Mouse (Mus musculus) forebrain, embryonic 11.5 days (tissue): ENCODE measurements around the gene Esyt2. TPM values are rescaled to one million over a fixed set of nuclear protein-coding genes. Genes with fewer than 3 reads are reported as not detected.

Experiments
- ATAC-seq: fragments of 200-750 bp; cut with Nextera tagmentation; replicated peaks from 2 replicates; pipeline ENCODE4 v1.8.0; 2017; ENCODE audit warnings: moderate TSS enrichment; ENCODE audit not compliant: low FRiP score
- DNase-seq: peaks from one replicate; pipeline ENCODE4 v3.0.0-alpha.2; 2017; ENCODE audit warnings: low spot score
- H3K27ac ChIP-seq: fragments of 300-500 bp; sonication (generic); 2 replicates; pipeline ENCODE4 v1.5.1; 2014; ENCODE audit warnings: low read depth, low read length
- H3K27me3 ChIP-seq: fragments of 300-500 bp; sonication (generic); 2 replicates; pipeline ENCODE4 v1.6.1; 2014; ENCODE audit warnings: mild to moderate bottlenecking, low read length, mixed read lengths; ENCODE audit not compliant: control insufficient read depth, insufficient read depth
- H3K36me3 ChIP-seq: fragments of 300-500 bp; sonication (generic); 2 replicates; pipeline ENCODE4 v1.6.1; 2014; ENCODE audit warnings: mild to moderate bottlenecking, low read length, moderate library complexity, mixed read lengths; ENCODE audit not compliant: control insufficient read depth, insufficient read depth
- H3K4me1 ChIP-seq: fragments of 300-500 bp; sonication (generic); replicated peaks from 2 replicates; pipeline ENCODE4 v1.6.1; 2014; ENCODE audit warnings: low read length, mixed read lengths; ENCODE audit not compliant: control insufficient read depth, insufficient read depth
- H3K4me2 ChIP-seq: fragments of 300-500 bp; sonication (generic); 2 replicates; pipeline ENCODE4 v1.6.1; 2014; ENCODE audit warnings: low read depth, mild to moderate bottlenecking, low read length, moderate library complexity, mixed read lengths; ENCODE audit not compliant: severe bottlenecking
- H3K4me3 ChIP-seq: fragments of 300-500 bp; sonication (generic); 2 replicates; pipeline ENCODE4 v1.5.1; 2014; ENCODE audit warnings: low read depth, low read length
- H3K9ac ChIP-seq: fragments of 300-500 bp; sonication (generic); 2 replicates; pipeline ENCODE4 v1.6.1; 2014; ENCODE audit warnings: low read length
- H3K9me3 ChIP-seq: fragments of 300-500 bp; sonication (generic); 2 replicates; pipeline ENCODE4 v1.6.1; 2016; ENCODE audit warnings: low read length, mixed read lengths; ENCODE audit not compliant: control insufficient read depth
- WGBS: fragments of 180-500 bp; shearing (Covaris S2); extraction: QIAGEN DNeasy Blood & Tissue Kit; methylation state at CpG from one replicate; pipeline ENCODE4 v1.1.7; 2014; 5-methylcytosine and 5-hydroxymethylcytosine counted together
- polyA plus RNA-seq: library from polyadenylated mRNA; unstranded; fragments of >200 nt; fragmentation: Nextera tagmentation; extraction: Ambion mirVana; gene quantifications from 2 replicates; pipeline ENCODE4 v1.2.1, GENCODE M21; 2014

Gene Esyt2
- polyA plus RNA-seq, 1 experiment from 2014 or later, result 19.1 TPM

DNA sequence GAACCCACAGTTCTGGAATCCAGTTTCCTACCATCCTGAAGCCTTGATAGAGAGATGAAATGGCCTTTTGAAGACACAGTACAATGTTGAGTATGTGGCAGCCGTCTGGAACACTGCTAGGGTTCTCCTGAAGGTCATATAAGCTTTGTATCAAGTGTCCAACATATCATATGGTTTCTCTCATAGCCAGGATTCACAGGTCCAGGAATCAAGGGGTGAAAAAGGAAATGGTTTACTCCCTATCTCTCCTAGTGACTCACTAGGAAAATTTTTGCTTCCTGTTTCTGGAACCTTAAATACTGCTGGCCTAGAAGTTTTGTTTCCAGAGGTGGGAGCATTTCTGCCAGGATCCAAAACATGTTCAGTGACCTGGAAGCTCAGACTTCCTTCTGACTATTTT, 108.9 kb downstream of the Esyt2 start:
- Histone ChIP-seq H3K4me2 (no peak overlapping the region), H3K27me3 (no peaks in the 10 kb centered on the region), H3K36me3 (no peaks in the 10 kb centered on the region), H3K4me3 (no peak overlapping the region), H3K9ac (no peak overlapping the region), H3K4me1 (no peaks in the 10 kb centered on the region), H3K27ac (no peak overlapping the region), H3K9me3 (no peaks in the 10 kb centered on the region)
- WGBS, result 58% methylated on average over 1 of the region's 1 CpGs
- no peak for ATAC-seq
- DNase-seq, result no peak

DNA sequence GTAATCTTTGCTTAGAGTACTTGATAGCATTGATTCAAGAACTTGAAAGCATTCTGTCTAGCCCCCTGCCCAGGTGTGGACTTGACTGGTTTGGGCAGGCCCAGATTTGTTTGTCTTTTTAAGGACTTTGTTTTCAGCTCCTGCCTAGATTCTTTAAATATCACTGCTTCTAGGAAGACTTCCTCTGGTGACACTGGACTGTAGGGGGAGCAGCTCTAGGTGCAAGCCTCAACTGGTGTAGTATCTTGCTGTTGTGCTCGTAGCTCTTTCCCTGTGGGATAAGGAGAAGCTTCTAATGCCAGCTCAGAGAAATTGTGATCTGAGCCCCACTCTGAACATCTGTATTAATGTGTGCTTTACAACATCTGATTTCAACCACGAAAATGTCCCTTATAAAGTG, 113.3 kb downstream of the Esyt2 start:
- H3K36me3 ChIP-seq, result no peaks in the 10 kb centered on the region
- DNase-seq, result no peak
- no peak overlapping the region for H3K9ac ChIP-seq
- H3K27me3 ChIP-seq, result no peaks in the 10 kb centered on the region
- no peak for ATAC-seq
- H3K4me1 ChIP-seq, result no peaks in the 10 kb centered on the region
- H3K27ac ChIP-seq, result no peak overlapping the region
- H3K9me3 ChIP-seq, result no peaks in the 10 kb centered on the region
- no peak overlapping the region for H3K4me3 ChIP-seq
- 71% methylated on average over 2 of the region's 2 CpGs for WGBS
- no peak overlapping the region for H3K4me2 ChIP-seq

DNA sequence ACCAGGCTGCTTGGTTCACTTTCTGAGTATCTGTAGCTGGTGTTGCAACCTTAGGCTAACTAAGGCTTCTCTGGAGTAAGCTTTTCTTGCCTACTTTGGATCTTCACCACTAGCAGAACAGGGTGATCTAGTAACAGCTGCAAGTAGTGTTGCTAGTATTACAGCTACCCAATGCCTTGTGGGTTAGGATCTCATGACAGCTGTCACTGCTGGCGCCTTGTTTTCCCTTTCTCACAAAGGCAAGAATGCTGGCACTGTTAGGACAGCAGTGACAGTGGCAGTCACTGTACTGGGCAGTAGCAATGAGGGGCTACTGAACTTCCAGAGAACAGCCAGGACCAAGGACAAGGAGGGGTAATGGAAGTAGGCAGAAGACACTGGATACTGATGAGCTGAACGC, 114.3 kb downstream of the Esyt2 start:
- DNase-seq, result no peak
- 0 out of 2 replicates have a peak, but pooled peaks cover 2% of the 10 kb centered on the region for H3K9me3 ChIP-seq
- H3K27ac ChIP-seq, result no peak overlapping the region
- no peaks in the 10 kb centered on the region for H3K4me1 ChIP-seq
- no peaks in the 10 kb centered on the region for H3K36me3 ChIP-seq
- H3K9ac ChIP-seq, result no peak overlapping the region
- H3K4me2 ChIP-seq, result no peak overlapping the region
- no peak overlapping the region for H3K4me3 ChIP-seq
- 89% methylated on average over 2 of the region's 2 CpGs for WGBS
- no peak for ATAC-seq
- H3K27me3 ChIP-seq, result no peaks in the 10 kb centered on the region

DNA sequence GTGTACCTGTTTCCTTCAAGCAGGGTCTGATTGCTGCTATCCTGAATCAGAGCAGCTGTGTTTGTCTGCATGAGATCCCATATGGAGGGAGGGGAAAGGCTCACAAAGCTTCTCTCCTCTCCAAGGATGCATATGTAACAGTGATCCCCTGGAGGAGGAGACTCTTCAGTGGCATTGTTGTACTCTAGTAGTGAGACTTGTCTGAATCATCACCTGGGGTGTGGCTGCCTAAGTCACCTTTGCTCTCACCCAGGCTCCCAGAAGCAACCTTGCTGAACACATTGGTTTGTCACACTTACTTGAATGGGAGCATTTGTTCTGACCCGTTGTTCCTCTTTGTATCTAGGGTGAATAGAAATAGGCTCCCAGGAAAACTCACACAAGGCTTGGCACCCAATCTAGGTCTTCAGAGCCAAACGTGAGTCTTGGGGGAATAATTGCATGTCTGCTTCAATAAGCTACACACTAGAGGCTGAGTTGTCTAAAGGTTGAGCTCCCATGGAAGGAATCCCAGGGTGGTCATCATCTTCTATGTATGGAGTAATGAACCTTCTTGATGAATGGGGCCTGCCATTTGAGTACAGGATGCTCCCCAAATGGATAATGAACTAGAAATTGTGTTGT, 115.2 kb downstream of the Esyt2 start:
- Histone ChIP-seq H3K36me3 (no peaks in the 10 kb centered on the region), H3K4me1 (no peaks in the 10 kb centered on the region), H3K4me3 (no peak overlapping the region), H3K27me3 (no peaks in the 10 kb centered on the region), H3K4me2 (no peak overlapping the region), H3K9ac (no peak overlapping the region), H3K9me3 (0 out of 2 replicates have a peak, but pooled peaks cover 2% of the 10 kb centered on the region), H3K27ac (no peak overlapping the region)
- 69% methylated on average over 2 of the region's 2 CpGs for WGBS
- DNase-seq (no peak), ATAC-seq (no peak)

DNA sequence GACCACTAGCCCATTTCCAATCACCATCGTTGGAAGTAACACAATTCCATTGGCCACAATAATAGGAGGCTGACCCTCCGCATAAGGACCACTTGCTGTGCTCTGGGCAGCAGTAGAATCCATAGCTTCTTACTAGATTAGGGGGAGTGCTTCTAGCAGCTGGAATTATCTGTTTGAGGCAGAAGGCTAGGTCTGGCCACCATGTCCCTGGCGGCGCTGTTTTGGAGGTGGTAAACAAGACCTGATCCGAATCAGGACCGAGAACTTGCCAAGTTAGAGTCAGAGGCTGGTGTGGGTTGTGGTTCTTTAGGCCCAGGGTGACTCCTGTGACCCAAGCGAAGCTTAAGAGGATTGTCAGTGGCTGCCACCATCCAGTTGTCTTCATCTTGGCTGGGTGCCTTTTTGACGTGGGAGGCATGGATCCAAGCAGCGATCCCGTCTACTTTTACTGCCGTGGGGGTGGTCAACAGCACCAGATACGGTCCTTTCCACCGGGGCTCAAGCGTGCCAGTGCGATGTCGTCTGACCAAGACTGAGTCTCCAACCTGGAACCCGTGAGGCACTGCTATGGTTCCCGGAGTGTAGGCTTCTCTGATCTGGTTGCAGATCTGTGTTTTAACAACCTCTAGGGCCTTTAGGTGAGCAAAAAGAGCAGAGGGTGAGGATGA, 123.2 kb downstream of the Esyt2 start:
- DNase-seq (peak; percentile 54), ATAC-seq (no peak)
- Histone ChIP-seq H3K4me3 (peak overlapping the region; percentile 73; the same call in 1 of the 2 replicates), H3K27me3 (no peaks in the 10 kb centered on the region), H3K9ac (no peak overlapping the region), H3K4me2 (peak overlapping the region; percentile 78), H3K36me3 (peaks cover 10% of the 10 kb centered on the region; the same call in 1 of the 2 replicates), H3K9me3 (peaks cover 26% of the 10 kb centered on the region; the same call in 1 of the 2 replicates), H3K4me1 (peaks cover 3% of the 10 kb centered on the region), H3K27ac (no peak overlapping the region)
- 96% methylated on average over 18 of the region's 18 CpGs for WGBS

GRCm38 (mm10) chr12:116405045-116405835, 124.2 kb downstream of the Esyt2 start, which contains the start of gene Ncapg2:
Gene Ncapg2, plus strand, starts transcription at chr12:116405402.
- ATAC-seq, result peak; percentile 99
- Histone ChIP-seq H3K36me3 (peaks cover 10% of the 10 kb centered on the region; the same call in 1 of the 2 replicates), H3K9ac (peak within 1 kb of the TSS; percentile 82), H3K4me1 (peaks cover 3% of the 10 kb centered on the region), H3K9me3 (peaks cover 24% of the 10 kb centered on the region; the same call in 1 of the 2 replicates), H3K4me2 (peak within 1 kb of the TSS; percentile 78), H3K4me3 (peak within 1 kb of the TSS; percentile 73), H3K27me3 (no peaks in the 10 kb centered on the region), H3K27ac (0 out of 2 replicates have a peak within 1 kb of the TSS, but pooled peaks have one; percentile 41)
- under 1% methylated on average over 72 of the region's 72 CpGs for WGBS
- peak; percentile 100 for DNase-seq

DNA sequence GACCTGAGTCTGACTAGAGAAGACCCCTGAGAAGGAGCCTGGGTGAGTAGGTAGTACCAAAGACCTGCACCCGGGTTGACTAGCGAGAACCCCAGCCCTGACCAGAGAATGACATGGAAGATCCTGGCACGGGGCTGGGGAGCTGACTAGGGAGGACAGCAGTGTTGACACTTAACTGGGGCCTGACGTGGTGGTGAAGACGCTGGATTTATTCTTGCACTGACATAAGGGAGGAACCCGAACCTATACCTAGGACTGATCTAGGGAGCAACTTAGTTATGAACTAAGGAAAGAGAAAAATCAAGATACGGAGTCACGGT, 124.8 kb downstream of the Esyt2 start:
- Histone ChIP-seq H3K4me2 (peak overlapping the region; percentile 78), H3K36me3 (peaks cover 10% of the 10 kb centered on the region; the same call in 1 of the 2 replicates), H3K9ac (peak overlapping the region; percentile 82), H3K4me3 (peak overlapping the region; percentile 73), H3K4me1 (peaks cover 3% of the 10 kb centered on the region), H3K27ac (no peak overlapping the region), H3K27me3 (no peaks in the 10 kb centered on the region), H3K9me3 (peaks cover 24% of the 10 kb centered on the region; the same call in 1 of the 2 replicates)
- DNase-seq (no peak), ATAC-seq (no peak)
- WGBS, result 14% methylated on average over 8 of the region's 8 CpGs

- Histone ChIP-seq H3K4me3 (no peak overlapping the region), H3K4me1 (peaks cover 3% of the 10 kb centered on the region), H3K27ac (no peak overlapping the region), H3K9ac (no peak overlapping the region), H3K27me3 (no peaks in the 10 kb centered on the region), H3K4me2 (no peak overlapping the region), H3K9me3 (peaks cover 12% of the 10 kb centered on the region; the same call in 1 of the 2 replicates), H3K36me3 (peaks cover 10% of the 10 kb centered on the region; the same call in 1 of the 2 replicates)
- ATAC-seq, result no peak
- 99% methylated on average over 5 of the region's 5 CpGs for WGBS
- no peak for DNase-seq
These were observed 126.9 kb downstream of the Esyt2 start for GRCm38 (mm10) chr12:116407883-116408282.
